Mouse (Mus musculus): ENCODE results near the gene Bdh2.

Gene Bdh2

GRCm38 (mm10) chr3:135298560-135298959 lies 17.5 kb downstream of the Bdh2 start:
- no peak for DNase-seq (ENCODE audit: low read depth, low spot score)

GRCm38 (mm10) chr3:135300081-135300480 lies 19.1 kb downstream of the Bdh2 start:
- no peak for DNase-seq (ENCODE audit: low read depth, low spot score)

GRCm38 (mm10) chr3:135304060-135304459 lies 23.0 kb downstream of the Bdh2 start:
- DNase-seq (ENCODE audit: low read depth, low spot score) = no peak

DNA sequence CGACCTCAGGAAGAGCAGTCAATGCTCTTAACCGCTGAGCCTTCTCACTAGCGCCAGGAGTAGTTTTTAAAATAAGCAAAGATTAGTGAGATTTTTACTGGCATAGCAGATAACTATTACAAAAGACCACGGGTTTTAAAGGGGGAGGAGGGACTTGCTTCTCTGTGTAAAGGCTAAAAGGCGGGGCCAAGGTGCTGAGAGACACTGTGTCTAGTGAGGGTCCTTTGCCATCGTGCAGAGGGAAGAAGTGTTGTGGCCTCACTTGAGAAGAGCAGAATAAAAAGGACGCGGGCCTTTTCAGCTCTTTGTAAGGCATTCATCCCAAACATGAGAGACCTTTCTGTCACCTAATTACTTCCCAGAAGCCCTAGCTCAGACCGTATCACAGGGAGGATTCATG lies 23.5 kb downstream of the Bdh2 start:
- no peak for DNase-seq (ENCODE audit: low read depth, low spot score)

- DNase-seq (ENCODE audit: low read depth, low spot score) = peak; percentile 55
Observed at GRCm38 (mm10) chr3:135307411-135308259, 26.6 kb downstream of the Bdh2 start, which contains the start of gene Slc9b2. Gene Slc9b2, plus strand, starts transcription at chr3:135307700.

GRCm38 (mm10) chr3:135312916-135313491 lies 32.0 kb downstream of the Bdh2 start:
- DNase-seq (ENCODE audit: low read depth, low spot score) = no peak

DNA sequence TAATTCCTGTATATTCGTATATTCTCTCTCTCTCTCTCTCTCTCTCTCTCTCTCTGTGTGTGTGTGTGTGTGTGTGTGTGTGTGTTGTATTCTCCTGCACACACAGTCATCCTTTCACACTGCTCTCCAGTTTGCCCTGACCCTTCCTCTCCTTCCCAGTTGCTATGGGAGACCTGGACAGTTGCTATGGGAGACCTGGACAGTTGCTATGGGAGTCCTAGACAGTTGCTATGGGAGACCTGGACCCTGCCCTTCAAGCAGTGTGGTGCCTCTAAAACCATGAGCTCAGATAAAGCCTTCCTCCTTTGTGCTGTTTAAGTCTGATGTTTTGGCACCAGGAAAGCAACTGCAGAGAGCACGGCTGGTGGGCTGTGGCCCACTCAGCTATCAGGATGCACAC lies 32.7 kb downstream of the Bdh2 start:
- no peak for DNase-seq (ENCODE audit: low read depth, low spot score)

GRCm38 (mm10) chr3:135314811-135315210 lies 33.8 kb downstream of the Bdh2 start:
- DNase-seq (ENCODE audit: low read depth, low spot score) = no peak

GRCm38 (mm10) chr3:135315720-135316425 lies 34.9 kb downstream of the Bdh2 start:
- no peak for DNase-seq (ENCODE audit: low read depth, low spot score)

DNA sequence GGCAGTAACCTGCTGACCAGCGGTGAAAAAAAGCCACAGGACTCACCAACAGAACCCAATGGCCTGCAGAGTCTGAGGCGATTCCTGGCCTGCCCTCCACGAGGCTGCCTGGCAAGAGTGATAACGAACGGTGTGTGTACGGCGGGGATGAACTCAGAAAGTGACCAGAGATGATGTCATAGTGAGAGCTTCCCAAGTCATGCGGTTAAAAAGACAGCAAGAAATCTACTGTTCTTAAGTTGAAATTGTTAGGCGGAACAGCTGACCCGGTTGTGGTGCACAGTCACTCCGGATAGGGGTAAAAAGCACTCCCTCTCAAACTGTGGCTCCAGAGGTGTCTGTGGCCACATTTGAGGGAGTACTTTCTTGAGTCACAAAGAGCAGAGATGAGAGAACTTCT lies 37.3 kb downstream of the Bdh2 start:
- no peak for DNase-seq (ENCODE audit: low read depth, low spot score)

- DNase-seq (ENCODE audit: low read depth, low spot score) = no peak
Observed at GRCm38 (mm10) chr3:135324354-135324753, 43.3 kb downstream of the Bdh2 start.

DNA sequence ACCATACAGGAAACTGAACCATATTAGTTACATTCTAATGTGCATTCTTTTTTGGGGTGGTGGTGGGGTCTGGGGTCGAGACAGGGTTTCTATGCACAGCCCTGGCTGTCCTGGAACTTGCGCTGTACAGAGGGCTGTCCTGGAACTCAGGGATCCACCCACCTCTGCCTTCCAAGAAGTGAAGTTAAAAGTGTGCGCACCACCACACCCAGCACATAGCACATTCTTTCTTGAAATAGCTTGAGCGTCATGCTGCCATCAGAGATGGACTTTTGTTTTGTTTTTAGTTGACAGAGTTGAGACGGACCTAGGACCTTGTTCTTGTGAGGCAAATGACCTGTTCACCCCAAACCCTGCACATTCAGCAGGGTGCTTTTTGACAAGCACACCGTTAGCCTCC lies 46.2 kb downstream of the Bdh2 start:
- no peak for DNase-seq (ENCODE audit: low read depth, low spot score)

GRCm38 (mm10) chr3:135327601-135328000 lies 46.6 kb downstream of the Bdh2 start:
- peak; percentile 67 for DNase-seq (ENCODE audit: low read depth, low spot score)

GRCm38 (mm10) chr3:135328560-135328959 lies 47.5 kb downstream of the Bdh2 start:
- peak; percentile 81 for DNase-seq (ENCODE audit: low read depth, low spot score)

DNA sequence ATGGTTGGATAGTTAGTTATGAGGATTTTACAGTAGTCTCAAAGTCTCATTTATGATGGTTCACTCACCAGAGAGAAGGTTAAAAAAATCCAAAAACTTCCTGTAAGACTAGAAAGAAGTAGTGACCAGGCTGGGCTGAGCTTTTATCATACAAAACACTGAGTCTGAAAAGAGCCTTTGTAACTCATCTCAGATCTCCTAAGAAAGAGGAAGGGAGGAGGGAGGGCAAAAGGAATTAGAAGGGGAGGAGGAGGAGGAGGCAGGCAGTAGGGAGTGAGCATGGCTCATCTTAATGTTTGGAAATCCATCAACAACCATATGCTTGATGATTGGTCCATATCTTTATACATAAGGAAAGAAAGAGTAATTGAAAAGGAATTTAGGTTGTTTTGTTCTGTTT lies 51.7 kb downstream of the Bdh2 start:
- DNase-seq (ENCODE audit: low read depth, low spot score) = no peak

DNA sequence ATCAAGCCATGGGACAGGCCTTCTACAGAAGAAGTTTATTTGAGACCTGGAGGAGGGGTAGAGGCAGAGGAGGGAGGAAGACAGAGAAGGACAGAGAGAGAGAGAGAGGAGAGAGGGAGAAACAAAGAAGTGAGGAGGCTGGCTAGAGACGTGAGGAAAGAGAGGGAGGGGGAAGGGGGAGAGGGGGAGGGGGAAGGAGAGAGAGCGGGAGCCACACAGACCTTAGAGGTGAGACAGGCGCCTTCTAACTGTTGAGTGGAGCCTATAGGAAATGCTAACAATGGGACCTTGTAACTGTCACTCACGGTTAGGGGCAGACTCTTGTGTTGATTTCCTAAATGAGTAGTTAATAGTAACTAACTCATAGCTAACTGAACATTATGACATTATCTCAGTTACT lies 52.7 kb downstream of the Bdh2 start:
- no peak for DNase-seq (ENCODE audit: low read depth, low spot score)

DNA sequence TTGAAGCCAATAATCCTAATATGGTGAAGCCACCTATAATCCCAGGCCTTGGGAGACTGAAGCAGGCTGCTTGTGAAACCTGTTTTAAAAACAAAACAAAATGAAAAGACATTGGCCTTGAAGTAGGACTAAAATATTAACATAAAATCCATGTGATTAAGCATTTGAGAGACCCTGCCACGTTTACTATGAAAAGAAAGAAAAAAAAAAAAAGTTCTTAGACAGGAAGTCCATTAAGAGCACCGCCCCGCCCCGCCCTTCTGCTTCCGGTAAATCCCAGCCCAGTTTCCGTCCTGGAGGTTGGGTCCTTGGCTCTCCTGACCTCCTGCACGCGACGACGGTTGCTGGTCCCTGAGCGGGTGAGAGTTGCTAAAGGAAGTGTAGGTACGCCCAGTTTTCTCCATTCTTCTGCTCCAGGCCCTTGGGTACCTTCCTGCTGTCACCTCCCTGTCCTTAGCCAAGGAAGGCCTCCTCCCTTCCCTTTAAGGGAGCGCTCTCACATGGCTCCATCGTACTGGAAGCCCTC lies 66.8 kb downstream of the Bdh2 start, which contains the start of gene Slc9b1:
TSS of gene Slc9b1 (plus strand) at position 291 of the 526 bp plus-strand sequence.
- no peak for DNase-seq (ENCODE audit: low read depth, low spot score)

GRCm38 (mm10) chr3:135349022-135349421 lies 68.0 kb downstream of the Bdh2 start:
- no peak for DNase-seq (ENCODE audit: low read depth, low spot score)

GRCm38 (mm10) chr3:135351857-135352256 lies 70.8 kb downstream of the Bdh2 start:
- DNase-seq (ENCODE audit: low read depth, low spot score) = no peak

Data from A20 (cell line).